Mouse (Mus musculus) frontal cortex, postnatal 36 days (tissue): Measurements from ENCODE around the gene Adamts9.

Source experiments
- DNase-seq, 2 experiments: peaks; one replicate each; pipeline ENCODE4 v3.0.0; 2022; ENCODE audit warnings: low spot score in 2 of 2

Gene Adamts9

DNA sequence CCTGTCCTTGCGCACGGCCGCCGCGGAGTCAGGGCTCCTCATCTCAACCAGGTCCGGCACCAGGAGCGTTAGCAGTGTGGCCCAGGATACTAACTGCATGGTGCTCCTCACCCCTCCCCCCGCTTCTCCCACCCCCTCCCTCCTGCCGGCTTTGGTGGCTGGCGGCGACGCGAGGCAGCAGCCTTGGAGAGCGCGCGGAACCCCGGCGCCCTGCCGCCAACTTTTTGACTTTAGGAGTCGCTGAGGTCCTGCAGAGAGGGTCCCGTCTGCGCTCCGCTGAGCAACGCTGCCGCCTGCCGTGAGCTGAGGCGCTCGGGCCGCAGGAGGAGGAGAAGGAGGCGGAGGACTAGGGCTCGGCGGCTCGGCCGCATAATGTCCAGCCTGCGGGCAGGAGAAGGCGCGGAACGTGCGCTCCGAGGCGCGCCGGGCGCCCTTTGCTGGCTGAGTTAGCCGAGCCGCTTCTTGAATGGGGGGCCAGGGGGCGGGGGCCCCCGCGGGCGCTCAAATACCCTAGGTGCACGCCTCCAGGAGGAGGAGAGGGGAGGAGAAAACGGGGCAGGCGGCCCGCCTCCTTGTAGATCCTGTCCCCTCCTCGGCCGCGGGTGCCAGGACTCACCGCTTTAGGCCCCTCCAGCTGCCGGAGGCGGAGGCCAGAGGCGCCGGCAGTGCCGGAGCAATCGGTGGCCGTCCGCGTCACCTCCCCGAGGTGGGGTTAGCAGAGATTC is at the start of gene Adamts9:
Gene Adamts9 (minus strand): TSS at position 436 of the 725 bp plus-strand sequence.
- peak; percentile 28 to 38 for DNase-seq

- no peak for DNase-seq
These were observed 48.3 kb upstream of the Adamts9 start for GRCm38 (mm10) chr6:92991616-92992015.

DNA sequence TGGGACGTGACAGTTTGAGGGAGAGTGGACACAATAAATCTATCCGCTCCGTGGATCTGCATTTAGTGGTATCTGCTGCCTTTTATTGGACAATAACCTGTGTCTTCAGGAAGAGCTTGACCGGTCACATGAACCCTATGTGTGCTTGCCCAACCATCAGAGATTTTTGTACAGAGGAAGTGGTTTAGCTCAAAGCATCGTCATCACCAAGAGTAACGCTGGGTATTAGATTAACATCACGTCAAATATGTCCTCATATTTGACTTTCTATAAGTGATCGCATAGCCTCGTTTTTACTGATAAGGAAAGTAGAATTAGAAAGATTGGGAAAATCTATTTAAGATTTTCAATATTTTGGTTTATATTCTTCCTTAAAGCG is 45.3 kb upstream of the Adamts9 start:
- DNase-seq = no peak

GRCm38 (mm10) chr6:92987846-92988619 is 44.7 kb upstream of the Adamts9 start:
- DNase-seq = no peak

- DNase-seq = no peak
These were observed 44.1 kb upstream of the Adamts9 start for GRCm38 (mm10) chr6:92987366-92987765.

DNA sequence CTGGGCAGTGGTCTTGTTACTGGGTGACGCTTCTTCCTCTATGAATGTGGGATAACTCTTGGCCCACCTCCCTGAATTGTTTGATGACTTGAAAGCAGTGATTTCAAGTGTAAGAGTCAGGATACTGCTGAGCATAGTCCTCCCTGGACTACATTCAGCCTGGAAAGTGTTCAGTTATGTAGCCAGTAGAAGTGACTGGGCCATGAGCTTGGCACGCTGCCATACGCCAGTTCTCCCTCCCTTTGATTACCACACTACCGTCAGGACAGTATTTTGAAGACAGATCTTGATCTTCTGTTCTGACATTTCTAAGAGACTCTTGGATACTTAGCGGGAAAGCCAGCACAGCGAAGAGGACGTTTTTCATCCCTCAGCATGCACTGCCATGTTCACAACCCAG is 40.1 kb upstream of the Adamts9 start:
- DNase-seq = no peak

GRCm38 (mm10) chr6:92981451-92982186 is 38.3 kb upstream of the Adamts9 start:
- peak; percentile 1 to 4 for DNase-seq

DNA sequence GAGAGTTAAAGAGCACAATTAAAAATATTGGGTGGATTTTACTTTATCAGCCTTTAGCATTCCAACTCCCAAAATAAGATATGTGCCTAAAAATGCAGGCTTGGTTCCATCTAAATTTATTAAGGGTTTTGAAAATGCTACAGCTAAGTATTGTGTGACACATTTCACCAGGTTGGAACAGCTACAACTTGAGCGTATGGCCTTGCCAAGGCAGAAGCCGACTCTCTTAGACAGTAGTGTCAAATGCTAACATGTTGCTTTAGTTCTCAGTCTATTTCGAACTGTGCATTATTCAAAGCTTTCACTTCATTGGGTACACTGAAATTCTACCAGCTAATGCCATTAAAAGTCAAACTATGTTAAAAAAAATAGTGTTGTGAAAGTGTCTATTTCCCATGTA is 30.0 kb upstream of the Adamts9 start:
- no peak for DNase-seq

- no peak for DNase-seq
These were observed 25.4 kb upstream of the Adamts9 start for GRCm38 (mm10) chr6:92968718-92969117.

DNA sequence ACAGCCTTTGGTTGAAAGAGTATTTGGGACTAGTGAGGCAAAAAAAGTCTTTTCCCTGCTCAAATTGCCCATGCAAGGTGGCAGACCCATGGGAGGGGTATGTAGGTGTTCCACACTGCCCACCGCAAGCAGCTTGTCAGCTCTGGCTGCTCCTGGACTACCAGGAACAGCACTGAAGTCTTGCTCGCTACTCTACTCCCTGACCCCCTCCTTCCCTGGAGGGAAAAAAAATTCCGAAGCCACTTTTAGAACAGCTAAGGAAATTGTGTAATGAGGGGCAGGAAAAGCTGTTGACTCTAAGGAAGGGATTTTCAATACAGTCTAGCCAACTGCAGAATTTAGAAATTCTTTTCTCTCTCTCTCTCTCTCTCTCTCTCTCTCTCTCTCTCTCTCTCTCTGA is 24.9 kb upstream of the Adamts9 start:
- no peak for DNase-seq

- no peak for DNase-seq
These were observed 19.7 kb upstream of the Adamts9 start for GRCm38 (mm10) chr6:92962966-92963365.

DNA sequence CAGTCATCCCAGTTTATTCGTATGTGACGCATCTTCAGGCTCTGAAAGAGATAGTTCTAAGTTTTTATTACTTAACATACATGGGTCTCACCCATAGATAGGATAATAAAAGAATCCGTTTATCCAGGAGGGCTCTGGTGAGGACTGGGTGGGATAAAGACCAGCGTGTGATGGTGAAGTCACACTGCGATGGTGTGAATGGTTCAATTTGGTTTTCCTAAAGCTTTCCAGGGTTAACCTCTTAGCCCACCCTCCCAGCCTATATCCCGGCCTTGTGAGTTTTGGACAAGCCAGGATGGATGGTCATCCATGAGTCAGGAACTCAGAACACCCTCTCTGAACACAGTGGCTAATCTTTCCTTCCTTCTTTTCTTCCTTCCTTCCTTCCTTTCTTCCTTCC is 17.7 kb upstream of the Adamts9 start:
- DNase-seq = no peak

DNA sequence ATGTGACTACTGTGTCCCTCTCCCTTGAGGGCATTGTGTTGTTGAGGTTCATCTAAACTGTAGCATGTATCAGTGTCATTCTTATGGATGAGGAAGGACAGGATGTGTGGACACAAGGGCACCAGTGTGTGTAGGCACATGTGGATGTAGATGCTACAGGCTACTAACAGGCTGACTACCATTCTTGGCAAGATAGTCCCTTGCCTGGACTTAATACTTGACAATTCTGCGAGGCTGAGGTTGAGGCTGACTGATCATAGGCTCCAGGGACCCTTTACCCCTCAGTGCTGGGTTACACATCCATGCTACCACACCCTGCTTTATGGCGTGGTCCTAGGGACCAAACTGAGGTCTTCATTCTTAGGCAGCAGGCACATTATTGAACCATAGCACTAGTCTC is 16.1 kb upstream of the Adamts9 start:
- DNase-seq = no peak

- no peak for DNase-seq
These were observed 4.2 kb upstream of the Adamts9 start for GRCm38 (mm10) chr6:92947337-92948042.

DNA sequence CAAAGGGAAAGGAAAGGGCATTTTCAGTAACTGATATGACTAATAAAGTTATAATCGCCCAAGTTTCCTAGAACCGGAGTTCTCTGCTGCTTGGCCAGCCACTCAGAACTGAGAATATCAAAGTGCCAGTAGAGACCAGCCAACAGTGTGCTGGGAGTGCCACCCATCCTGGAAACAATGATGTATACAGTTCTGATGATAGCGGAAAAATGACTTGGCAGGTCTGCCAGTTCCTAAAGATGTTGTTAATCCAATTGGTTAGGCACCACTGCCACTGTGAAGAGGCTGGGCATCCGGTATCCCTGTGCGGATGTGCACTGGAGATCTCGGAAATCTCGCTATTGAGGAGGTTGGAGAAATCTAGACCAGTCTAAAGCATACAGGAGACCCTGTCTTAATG is 1.4 kb upstream of the Adamts9 start:
- no peak for DNase-seq

DNA sequence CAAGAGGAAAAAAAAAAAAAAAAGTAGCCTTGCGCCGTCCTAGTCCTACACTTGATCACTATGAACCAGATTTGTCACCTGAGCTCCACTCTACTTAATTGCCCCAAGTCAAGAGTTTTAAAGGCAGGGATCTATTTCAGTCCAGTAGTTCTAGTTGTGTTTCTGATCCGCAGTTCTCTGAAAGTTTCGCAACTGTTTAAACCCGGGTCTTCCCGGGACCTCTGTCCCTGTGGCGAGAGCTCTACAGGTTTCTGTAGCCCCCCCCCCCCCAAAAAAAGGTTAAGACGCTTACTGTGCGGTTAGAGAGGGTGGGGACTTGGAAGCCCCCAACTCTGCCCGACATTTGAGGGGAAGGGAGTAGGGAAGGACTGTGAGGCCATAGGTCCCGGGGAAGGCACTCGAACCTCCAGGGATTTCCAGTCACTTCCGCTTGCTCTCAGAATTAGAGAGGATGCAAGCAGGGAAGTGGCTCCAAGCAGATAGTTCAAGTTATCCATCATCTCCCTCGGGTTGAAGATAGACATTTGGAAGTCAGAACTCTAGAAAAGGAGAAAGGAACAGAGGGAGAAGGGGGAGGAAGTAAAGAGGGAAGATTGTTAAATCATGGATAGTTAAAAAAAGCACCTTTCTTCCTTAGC is 875 bp upstream of the Adamts9 start:
- no peak for DNase-seq

DNA sequence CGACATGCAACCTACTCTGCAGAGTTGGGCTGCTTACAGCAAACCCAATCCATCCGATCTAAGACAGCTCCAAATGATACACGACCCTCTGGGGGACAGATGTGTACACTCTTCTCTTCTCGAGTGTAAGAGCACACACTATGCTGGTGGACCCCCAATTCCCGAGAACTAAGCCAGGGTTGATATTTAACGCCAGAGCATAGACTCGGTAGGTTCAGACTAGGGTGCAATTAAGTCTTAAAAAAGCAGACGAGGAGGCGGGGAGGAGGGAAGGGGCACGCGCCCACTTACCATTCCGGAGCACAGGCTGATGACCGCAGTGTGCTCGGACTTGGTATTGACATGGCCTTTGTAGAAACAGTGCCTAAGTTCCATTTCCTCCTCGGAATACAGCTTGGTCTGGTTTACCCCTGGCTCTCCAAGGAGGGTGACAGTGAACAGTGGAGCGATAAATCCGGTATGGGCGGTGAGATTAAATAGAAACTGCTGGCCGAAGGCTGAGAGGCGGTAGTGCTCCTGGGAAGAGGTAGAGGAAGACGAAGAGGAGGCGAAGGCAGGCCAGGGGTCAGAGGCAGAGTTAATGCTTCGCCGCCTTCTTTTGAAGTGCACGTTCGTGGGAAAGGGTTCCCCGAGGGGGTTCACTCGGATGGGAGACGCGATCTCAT is 1.4 kb downstream of the Adamts9 start:
- no peak for DNase-seq

DNA sequence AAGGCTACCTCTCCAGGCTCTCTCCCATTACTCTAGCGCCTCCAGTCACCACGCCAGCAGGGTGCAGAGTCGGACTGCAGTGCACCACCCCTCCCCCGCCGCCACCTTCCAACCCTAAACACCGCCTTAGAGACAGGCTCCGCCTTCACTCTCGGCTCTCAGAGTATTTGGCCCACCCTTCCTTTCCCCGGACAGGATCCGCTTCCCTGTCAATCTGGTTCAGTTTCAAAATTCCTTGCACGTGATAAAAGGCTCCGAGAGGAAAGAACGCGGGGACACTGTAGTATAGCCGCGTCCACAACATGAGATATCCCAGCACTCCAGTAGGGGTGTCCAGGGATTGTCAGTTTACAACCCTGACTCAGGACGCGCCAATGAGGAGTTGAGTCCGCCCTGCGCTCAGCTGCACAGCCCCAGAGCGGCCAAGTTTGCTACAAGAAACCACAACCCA is 2.0 kb downstream of the Adamts9 start:
- peak; percentile 48 to 54 for DNase-seq

DNA sequence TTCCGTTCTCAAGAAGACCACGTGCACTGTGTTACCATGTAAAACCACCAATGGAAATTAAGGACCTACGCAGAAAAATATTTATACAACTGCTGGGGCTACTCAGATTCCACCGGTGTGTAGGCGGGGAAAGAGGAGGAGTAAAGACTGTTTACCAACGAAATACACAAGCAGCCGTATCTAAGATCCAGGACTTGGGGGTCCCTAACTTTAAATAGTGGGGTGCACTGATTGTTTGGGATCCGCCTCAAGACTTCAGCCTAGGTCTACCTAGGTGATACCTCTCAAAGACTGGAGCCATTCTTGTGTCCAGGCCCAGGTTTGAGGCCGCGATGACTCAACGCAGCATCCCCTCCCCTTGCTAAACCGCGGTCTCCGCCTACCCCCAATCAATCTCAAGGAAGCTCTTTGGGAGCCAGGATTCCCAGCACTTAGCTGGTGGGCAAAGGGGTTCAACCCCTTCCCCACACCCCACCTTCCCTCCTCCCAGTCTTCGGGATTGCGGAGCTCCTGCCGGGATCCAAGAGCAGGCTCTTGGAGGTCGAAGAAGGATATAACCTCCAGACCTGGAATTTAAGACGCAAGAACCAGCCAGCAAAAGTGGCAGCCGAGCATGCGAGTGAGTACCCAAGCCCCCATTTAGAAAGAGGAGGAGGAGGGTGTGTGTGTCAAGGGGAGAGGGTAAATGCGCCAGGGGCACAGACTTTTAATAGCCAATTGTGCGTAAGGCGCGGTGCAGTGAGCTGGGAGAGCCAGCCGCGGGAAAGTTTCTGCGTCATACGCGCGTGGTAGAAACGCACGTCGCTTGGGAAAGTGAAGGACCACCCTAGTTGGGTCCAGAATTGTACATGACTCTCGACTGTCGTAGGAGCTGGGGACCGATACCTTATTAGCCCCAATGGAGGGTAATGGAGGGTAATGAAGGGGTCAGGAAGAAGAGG is 2.8 kb downstream of the Adamts9 start:
- peak; percentile 5 to 22 for DNase-seq

DNA sequence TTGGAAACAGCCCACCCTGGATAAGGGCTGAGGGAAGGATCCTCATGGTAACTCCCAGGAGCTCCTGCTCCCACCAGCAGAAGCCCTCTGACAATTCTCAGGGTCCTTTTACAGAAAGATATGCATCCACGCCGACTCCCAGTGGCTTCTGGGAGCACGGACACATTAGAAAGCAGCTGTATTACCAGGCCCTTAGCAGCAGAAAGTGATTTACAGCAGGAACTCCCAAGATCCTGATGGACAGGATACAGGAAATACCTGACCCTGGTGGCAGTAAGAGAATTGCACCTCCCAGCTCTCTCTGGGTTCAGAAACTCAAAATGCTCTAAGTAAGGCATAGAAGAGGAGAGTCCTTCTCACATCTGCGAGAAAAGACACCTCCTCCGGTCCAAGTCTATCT is 15.0 kb downstream of the Adamts9 start:
- no peak for DNase-seq
